Mouse (Mus musculus) thymus, adult 2 months (tissue): ENCODE results near the gene Fgfr2.

Experiments
- CTCF ChIP-seq: fragments of 200-500 bp; IDR thresholded peaks from 2 replicates; pipeline ENCODE4 v1.5.1; 2012; ENCODE audit warnings: mild to moderate bottlenecking, control low read depth, low read length, moderate library complexity, borderline replicate concordance; ENCODE audit not compliant: control insufficient read depth, poor library complexity, insufficient read depth; ENCODE audit errors: extremely low read depth
- POLR2A ChIP-seq: fragments of 200-500 bp; IDR thresholded peaks from 2 replicates; pipeline ENCODE4 v1.6.1; 2012; ENCODE audit warnings: mild to moderate bottlenecking, low read length, control low read depth, moderate library complexity; ENCODE audit not compliant: control insufficient read depth, poor library complexity, insufficient read depth; ENCODE audit errors: extremely low read depth

- TF ChIP-seq CTCF (no peak), POLR2A (no peak)
Measured at GRCm38 (mm10) chr7:132162254-132162653, 960.9 kb downstream of the Fgfr2 start.
